Mouse (Mus musculus) urinary bladder, postnatal 25 days (tissue): ENCODE data around the gene Nap1l3.

ENCODE experiments used
- DNase-seq: peaks from one replicate; pipeline ENCODE4 v3.0.0; 2022; ENCODE audit warnings: low spot score

Gene Nap1l3

DNA sequence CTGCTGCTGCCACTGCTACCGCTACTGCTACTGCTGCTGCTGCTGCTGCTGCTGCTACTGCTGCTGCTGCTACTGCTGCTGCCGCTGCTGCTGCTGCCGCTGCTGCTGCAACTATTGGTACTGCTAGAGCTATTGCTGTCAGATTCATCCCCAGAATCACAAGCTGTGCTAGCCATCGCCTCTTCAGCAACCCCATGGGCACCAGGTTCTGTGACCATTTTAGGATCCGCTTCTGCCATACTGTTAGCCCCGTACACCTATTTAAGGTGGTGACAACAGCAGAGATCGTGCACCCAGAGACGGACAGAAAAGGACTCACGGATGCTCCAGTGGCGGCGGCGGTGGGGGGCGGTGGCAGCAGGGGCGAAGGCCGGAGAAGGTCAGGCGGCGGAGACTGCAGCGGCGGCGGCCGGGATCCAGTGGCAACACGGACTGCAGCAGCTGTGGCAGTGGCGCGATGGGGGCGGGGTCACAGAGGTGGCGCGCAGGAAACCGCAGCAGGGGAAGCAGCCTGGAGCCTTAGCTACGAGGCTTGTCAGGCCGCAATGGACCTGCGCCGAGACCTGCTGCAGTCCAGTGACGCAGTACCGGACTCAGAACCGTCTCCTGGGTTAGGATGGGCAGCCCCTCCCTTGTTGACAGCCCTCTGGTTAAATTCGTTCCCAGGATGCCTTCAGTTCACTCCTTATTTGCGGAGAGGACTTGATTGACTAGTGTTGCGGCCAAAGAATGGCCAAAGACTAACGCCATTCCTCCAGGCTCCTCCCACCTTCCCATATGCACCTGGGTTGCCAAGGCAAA is at the start of gene Nap1l3:
Nap1l3 (minus strand) TSS at position 621 of the 801 bp plus-strand sequence.
- peak; percentile 29 for DNase-seq

DNA sequence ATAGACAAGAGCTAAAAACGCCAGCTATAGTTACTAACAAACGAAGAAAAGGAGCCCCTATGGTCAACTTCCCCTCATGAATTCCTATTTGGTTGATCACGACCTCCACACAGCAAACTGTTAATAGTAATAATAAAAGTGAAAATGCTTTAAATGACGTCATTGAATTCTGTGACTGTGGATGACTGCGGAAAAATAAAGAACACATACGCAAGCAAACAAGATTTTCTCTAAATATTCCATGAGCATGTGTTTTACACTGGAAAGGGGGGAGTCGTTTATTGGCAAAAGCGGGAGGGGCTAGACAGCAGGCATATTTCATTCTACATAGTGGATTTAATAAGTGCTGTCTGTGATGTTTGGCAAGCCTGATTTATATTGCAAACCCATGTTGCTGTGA is 451 bp upstream of the Nap1l3 start:
- DNase-seq: no peak
